Mouse (Mus musculus) myocyte (in vitro differentiated cells): ENCODE data around the gene Tmem39b. TPM values are rescaled to one million over a fixed set of nuclear protein-coding genes. Genes with fewer than 3 reads are reported as not detected.

Experiments used
- polyA plus RNA-seq: library from polyadenylated mRNA; unstranded; fragments of >200 nt; fragmentation: generic; extraction: Trizol; gene quantifications from one replicate; pipeline ENCODE4 v1.2.1, GENCODE M21; 2012; ENCODE audit warnings: missing spikeins

Gene Tmem39b
- polyA plus RNA-seq, 1 experiment: 9.7 TPM

Other genes starting within 250 kb of the Tmem39b start
- 22.9 TPM for gene Bsdc1, start 235.3 kb downstream of the Tmem39b start, polyA plus RNA-seq
- gene Tssk3, start 205.8 kb downstream of the Tmem39b start, polyA plus RNA-seq: not detected
- 0.10 TPM for gene Fam229a, start 205.6 kb downstream of the Tmem39b start, polyA plus RNA-seq
- gene Marcksl1, start 183.3 kb downstream of the Tmem39b start, polyA plus RNA-seq: 41.6 TPM
- gene Hdac1, start 154.1 kb downstream of the Tmem39b start, polyA plus RNA-seq: 50.4 TPM
- gene Lck, start 123.2 kb downstream of the Tmem39b start, polyA plus RNA-seq: 2.1 TPM
- 0.10 TPM for gene Fam167b, start 118.3 kb downstream of the Tmem39b start, polyA plus RNA-seq
- 358 TPM for gene Eif3i, start 96.2 kb downstream of the Tmem39b start, polyA plus RNA-seq
- gene Tmem234, start 96.2 kb downstream of the Tmem39b start, polyA plus RNA-seq: 220 TPM
- gene Dcdc2b, start 82.6 kb downstream of the Tmem39b start, polyA plus RNA-seq: 0.36 TPM
- gene Iqcc, start 77.7 kb downstream of the Tmem39b start, polyA plus RNA-seq: 20.1 TPM
- gene Ccdc28b, start 72.9 kb downstream of the Tmem39b start, polyA plus RNA-seq: 14.8 TPM
- gene Txlna, start 55.8 kb downstream of the Tmem39b start, polyA plus RNA-seq: 23.6 TPM
- gene Kpna6, start 24.1 kb downstream of the Tmem39b start, polyA plus RNA-seq: 32.2 TPM
- gene Khdrbs1, start 45.5 kb upstream of the Tmem39b start, polyA plus RNA-seq: 40.4 TPM
- 138 TPM for gene Ptp4a2, start 114.4 kb upstream of the Tmem39b start, polyA plus RNA-seq
- gene Spocd1, start 232.4 kb upstream of the Tmem39b start, polyA plus RNA-seq: not detected